Mouse (Mus musculus) lung, embryonic 14.5 days (tissue): ENCODE measurements around the gene Ppm1h. TPM values are rescaled to one million over a fixed set of nuclear protein-coding genes. Genes with fewer than 3 reads are reported as not detected.

Experiments
- ATAC-seq: fragments of 200-750 bp; cut with Nextera tagmentation; 2 replicates; pipeline ENCODE4 v1.8.0; 2017; ENCODE audit warnings: mild to moderate bottlenecking, moderate TSS enrichment, moderate library complexity; ENCODE audit not compliant: insufficient read depth
- DNase-seq: peaks from one replicate; pipeline ENCODE4 v3.0.0-alpha.2; 2015
- H3K27ac ChIP-seq: fragments of 300-500 bp; sonication (generic); 2 replicates; pipeline ENCODE4 v1.5.1; 2014; ENCODE audit warnings: low read depth, mild to moderate bottlenecking, moderate library complexity
- H3K27me3 ChIP-seq: fragments of 300-500 bp; sonication (generic); 2 replicates; pipeline ENCODE4 v1.6.1; 2014; ENCODE audit warnings: low read length, control low read depth; ENCODE audit not compliant: insufficient read depth
- H3K36me3 ChIP-seq: fragments of 300-500 bp; sonication (generic); 2 replicates; pipeline ENCODE4 v1.6.1; 2014; ENCODE audit warnings: control low read depth; ENCODE audit not compliant: insufficient read depth
- H3K4me1 ChIP-seq: fragments of 300-500 bp; sonication (generic); 2 replicates; pipeline ENCODE4 v1.6.1; 2014; ENCODE audit warnings: antibody characterized with exemption, control low read depth; ENCODE audit not compliant: insufficient read depth
- H3K4me2 ChIP-seq: fragments of 300-500 bp; sonication (generic); 2 replicates; pipeline ENCODE4 v1.6.1; 2014; ENCODE audit warnings: mild to moderate bottlenecking
- H3K4me3 ChIP-seq: fragments of 300-500 bp; sonication (generic); 2 replicates; pipeline ENCODE4 v1.5.1; 2014; ENCODE audit warnings: low read depth, low read length
- H3K9ac ChIP-seq: fragments of 300-500 bp; sonication (generic); 2 replicates; pipeline ENCODE4 v1.6.1; 2014
- H3K9me3 ChIP-seq: fragments of 300-500 bp; sonication (generic); 2 replicates; pipeline ENCODE4 v1.6.1; 2016; ENCODE audit warnings: low read depth, low read length, control low read depth
- CTCF ChIP-seq: IDR thresholded peaks from 2 replicates; pipeline ENCODE4 v1.5.1; 2016; ENCODE audit warnings: antibody characterized with exemption, low read depth
- WGBS: fragments of 180-500 bp; shearing (Covaris S2); extraction: QIAGEN DNeasy Blood & Tissue Kit; methylation state at CpG from one replicate; pipeline ENCODE4 v1.1.7; 2014; 5-methylcytosine and 5-hydroxymethylcytosine counted together
- polyA plus RNA-seq: library from polyadenylated mRNA; unstranded; fragments of >200 nt; fragmentation: Nextera tagmentation; extraction: Ambion mirVana; gene quantifications from 2 replicates; pipeline ENCODE4 v1.2.1, GENCODE M21; 2014

The Ppm1h gene
- polyA plus RNA-seq, 1 experiment from 2014 or later, result 7.1 TPM

- Histone ChIP-seq H3K27me3 (no peaks in the 10 kb centered on the region), H3K9me3 (no peaks in the 10 kb centered on the region), H3K9ac (no peak overlapping the region), H3K27ac (no peak overlapping the region), H3K4me3 (no peak overlapping the region), H3K4me1 (no peaks in the 10 kb centered on the region), H3K4me2 (no peak overlapping the region), H3K36me3 (no peaks in the 10 kb centered on the region)
- DNase-seq, result no peak
- ATAC-seq, result no peak
- TF ChIP-seq CTCF, result no peak
- WGBS, result 40% methylated on average over 12 of the region's 12 CpGs
Observed at GRCm38 (mm10) chr10:122779351-122779750, 100.8 kb downstream of the Ppm1h start.

- ATAC-seq (peak; percentile 98), DNase-seq (peak; percentile 95)
- Histone ChIP-seq H3K27ac (peak overlapping the region; percentile 76), H3K27me3 (no peaks in the 10 kb centered on the region), H3K9me3 (no peaks in the 10 kb centered on the region), H3K36me3 (no peaks in the 10 kb centered on the region), H3K4me3 (no peak overlapping the region), H3K9ac (no peak overlapping the region), H3K4me2 (no peak overlapping the region), H3K4me1 (no peaks in the 10 kb centered on the region)
- WGBS, result 8% methylated on average over 4 of the region's 4 CpGs
- no peak for TF ChIP-seq CTCF
Observed at GRCm38 (mm10) chr10:122782755-122783154, 104.2 kb downstream of the Ppm1h start.

DNA sequence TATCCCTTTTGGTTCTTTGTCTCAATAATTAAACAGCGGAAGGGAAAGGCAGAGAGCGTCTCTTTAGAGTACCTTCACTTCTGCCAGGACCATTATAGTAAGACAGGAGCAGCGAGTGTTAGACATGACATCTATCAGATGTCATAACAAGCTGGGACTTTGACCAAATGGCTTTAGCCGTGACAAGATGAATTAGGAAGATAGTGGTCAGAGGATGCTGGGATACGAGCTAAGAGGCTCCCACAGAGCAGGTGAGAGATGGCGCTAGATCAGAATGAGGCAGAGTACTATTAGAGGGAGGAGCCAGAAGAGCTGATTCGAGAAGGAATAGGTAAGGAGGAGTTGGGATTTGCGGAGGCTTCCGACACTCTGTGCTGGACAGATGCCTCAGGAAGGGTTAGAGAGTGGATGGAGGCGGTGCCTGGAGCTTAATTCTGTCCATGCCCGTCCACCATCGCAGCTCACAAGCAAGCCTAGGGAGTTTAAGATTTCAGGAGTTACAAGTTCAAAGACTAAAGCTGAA lies 111.1 kb downstream of the Ppm1h start:
- peaks cover 7% of the 10 kb centered on the region; the same call in 1 of the 2 replicates for H3K4me1 ChIP-seq
- no peak overlapping the region for H3K27ac ChIP-seq
- WGBS, result 35% methylated on average over 12 of the region's 12 CpGs
- H3K4me3 ChIP-seq, result no peak overlapping the region
- no peaks in the 10 kb centered on the region for H3K9me3 ChIP-seq
- H3K27me3 ChIP-seq, result no peaks in the 10 kb centered on the region
- DNase-seq, result no peak
- no peaks in the 10 kb centered on the region for H3K36me3 ChIP-seq
- ATAC-seq, result no peak
- H3K4me2 ChIP-seq, result no peak overlapping the region
- no peak for TF ChIP-seq CTCF
- H3K9ac ChIP-seq, result no peak overlapping the region

- peak; percentile 52 for DNase-seq
- TF ChIP-seq CTCF, result peak; percentile 22; the same call in 1 of the 2 replicates
- Histone ChIP-seq H3K4me1 (peaks cover 7% of the 10 kb centered on the region; the same call in 1 of the 2 replicates), H3K9ac (peak overlapping the region; percentile 38; the same call in 1 of the 2 replicates), H3K4me3 (peak overlapping the region; percentile 14), H3K9me3 (no peaks in the 10 kb centered on the region), H3K36me3 (no peaks in the 10 kb centered on the region), H3K4me2 (peak overlapping the region; percentile 53), H3K27ac (peak overlapping the region; percentile 9; the same call in 1 of the 2 replicates), H3K27me3 (no peaks in the 10 kb centered on the region)
- 6% methylated on average over 21 of the region's 21 CpGs for WGBS
- peak; percentile 32; the same call in 1 of the 2 replicates for ATAC-seq
Observed at GRCm38 (mm10) chr10:122792021-122792966, 113.7 kb downstream of the Ppm1h start.

DNA sequence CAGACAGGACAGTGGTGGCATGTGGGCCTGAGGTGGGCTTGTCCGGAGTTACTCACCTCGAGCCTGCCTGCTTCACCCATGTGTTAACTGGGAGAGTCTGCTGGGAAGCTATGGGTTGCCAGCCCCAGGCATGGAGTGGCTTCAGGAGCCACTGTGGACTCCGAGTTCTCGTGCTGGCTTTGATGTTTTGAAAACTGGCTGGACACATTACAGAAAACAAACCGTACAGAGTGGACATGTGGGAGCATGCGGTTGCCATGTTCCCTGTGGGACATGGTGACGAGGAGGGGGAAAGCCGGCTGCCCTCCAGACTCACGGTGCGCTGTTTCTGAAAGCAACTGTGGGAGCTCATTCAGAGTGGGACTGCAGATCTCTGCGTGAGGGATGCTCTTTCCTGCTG lies 114.6 kb downstream of the Ppm1h start:
- DNase-seq, result no peak
- no peak for ATAC-seq
- Histone ChIP-seq H3K9ac (no peak overlapping the region), H3K4me1 (peaks cover 7% of the 10 kb centered on the region; the same call in 1 of the 2 replicates), H3K4me2 (no peak overlapping the region), H3K36me3 (no peaks in the 10 kb centered on the region), H3K9me3 (no peaks in the 10 kb centered on the region), H3K4me3 (no peak overlapping the region), H3K27ac (no peak overlapping the region), H3K27me3 (no peaks in the 10 kb centered on the region)
- 64% methylated on average over 11 of the region's 11 CpGs for WGBS
- no peak for TF ChIP-seq CTCF

DNA sequence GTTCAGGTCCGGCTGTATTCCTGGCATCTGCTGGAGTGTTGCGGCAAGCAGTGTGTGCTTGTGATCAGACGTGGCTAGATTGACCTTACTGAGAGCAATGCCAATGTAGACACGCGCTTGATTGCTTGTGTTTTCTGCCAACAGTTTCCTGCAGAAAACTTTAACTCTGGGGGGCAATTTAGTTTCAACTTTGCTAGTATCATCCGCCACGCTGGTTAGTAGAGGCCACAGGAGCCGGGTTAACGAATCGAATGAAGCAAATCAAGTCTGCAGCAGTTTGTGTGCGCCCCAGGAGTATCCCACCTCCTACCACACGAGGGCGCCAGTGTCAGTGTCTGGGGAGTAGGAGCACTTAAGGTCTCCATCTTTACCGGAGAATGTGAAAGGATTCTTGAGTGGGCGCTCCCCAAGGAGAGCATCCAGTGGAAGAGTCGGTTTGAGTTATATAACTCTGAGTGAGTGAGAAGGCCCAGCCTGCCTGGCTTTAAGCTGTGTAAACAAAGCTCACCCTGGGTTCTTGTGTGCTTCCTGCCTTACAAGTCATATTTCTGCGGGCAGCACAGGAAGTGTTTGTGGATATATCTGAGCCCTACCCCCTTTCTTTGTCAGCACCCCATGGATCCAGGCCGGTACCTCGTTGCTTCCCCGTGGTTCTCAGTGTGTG lies 115.8 kb downstream of the Ppm1h start:
- Histone ChIP-seq H3K4me2 (peak overlapping the region; percentile 49), H3K4me3 (peak overlapping the region; percentile 11), H3K4me1 (peaks cover 7% of the 10 kb centered on the region; the same call in 1 of the 2 replicates), H3K9ac (peak overlapping the region; percentile 30; the same call in 1 of the 2 replicates), H3K9me3 (no peaks in the 10 kb centered on the region), H3K27ac (peak overlapping the region; percentile 88), H3K36me3 (no peaks in the 10 kb centered on the region), H3K27me3 (no peaks in the 10 kb centered on the region)
- 18% methylated on average over 20 of the region's 20 CpGs for WGBS
- ATAC-seq (peak; percentile 80), DNase-seq (peak; percentile 94)
- peak; percentile 95 for TF ChIP-seq CTCF

DNA sequence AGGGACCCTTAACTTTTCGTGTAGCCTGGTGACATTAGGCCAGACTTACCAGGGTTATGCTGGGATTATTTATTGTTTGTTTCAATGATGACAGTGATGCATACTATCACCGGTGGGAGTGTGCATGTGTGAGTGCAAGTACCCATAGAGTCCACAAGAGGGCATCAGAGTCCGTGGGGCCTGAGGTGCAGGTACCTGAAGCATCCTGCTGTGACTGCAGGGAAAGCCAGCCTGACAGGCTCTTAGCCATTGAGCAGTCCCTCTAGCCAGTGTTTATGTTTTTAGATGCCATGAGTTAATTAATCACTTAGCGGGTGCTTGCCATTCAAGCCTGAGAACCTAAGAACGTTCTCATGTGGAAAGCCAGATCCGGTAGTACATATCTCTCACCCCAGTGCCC lies 119.4 kb downstream of the Ppm1h start:
- WGBS, result 77% methylated on average over 6 of the region's 6 CpGs
- H3K27ac ChIP-seq, result no peak overlapping the region
- no peak overlapping the region for H3K9ac ChIP-seq
- DNase-seq (no peak), ATAC-seq (no peak)
- no peak overlapping the region for H3K4me2 ChIP-seq
- peaks cover 2% of the 10 kb centered on the region; the same call in 1 of the 2 replicates for H3K4me1 ChIP-seq
- H3K4me3 ChIP-seq, result no peak overlapping the region
- H3K9me3 ChIP-seq, result no peaks in the 10 kb centered on the region
- TF ChIP-seq CTCF, result peak; percentile 64
- no peaks in the 10 kb centered on the region for H3K27me3 ChIP-seq
- H3K36me3 ChIP-seq, result no peaks in the 10 kb centered on the region
